Mouse (Mus musculus) neural tube, embryonic 15.5 days (tissue): ENCODE data around the gene Srrm2. TPM values are rescaled to one million over a fixed set of nuclear protein-coding genes. Genes with fewer than 3 reads are reported as not detected.

Experiments used
- ATAC-seq: fragments of 200-750 bp; cut with Nextera tagmentation; 2 replicates; pipeline ENCODE4 v1.8.0; 2017; ENCODE audit warnings: mild to moderate bottlenecking, moderate TSS enrichment, moderate library complexity; ENCODE audit not compliant: low FRiP score
- H3K27ac ChIP-seq: fragments of 300-500 bp; sonication (generic); replicated peaks from 2 replicates; pipeline ENCODE4 v1.5.1; 2015; ENCODE audit warnings: mild to moderate bottlenecking, inconsistent platforms
- H3K27me3 ChIP-seq: fragments of 300-500 bp; sonication (generic); replicated peaks from 2 replicates; pipeline ENCODE4 v1.6.1; 2015; ENCODE audit warnings: inconsistent platforms
- H3K36me3 ChIP-seq: fragments of 300-500 bp; sonication (generic); 2 replicates; pipeline ENCODE4 v1.6.1; 2015; ENCODE audit warnings: inconsistent platforms
- H3K4me1 ChIP-seq: fragments of 300-500 bp; sonication (generic); 2 replicates; pipeline ENCODE4 v1.6.1; 2015; ENCODE audit warnings: inconsistent platforms
- H3K4me2 ChIP-seq: fragments of 300-500 bp; sonication (generic); 2 replicates; pipeline ENCODE4 v1.6.1; 2015; ENCODE audit warnings: inconsistent platforms, mild to moderate bottlenecking, moderate library complexity
- H3K4me3 ChIP-seq: fragments of 300-500 bp; sonication (generic); replicated peaks from 2 replicates; pipeline ENCODE4 v1.5.1; 2015; ENCODE audit warnings: mild to moderate bottlenecking, inconsistent platforms
- H3K9ac ChIP-seq: fragments of 300-500 bp; sonication (generic); replicated peaks from 2 replicates; pipeline ENCODE4 v1.6.1; 2015; ENCODE audit warnings: mild to moderate bottlenecking, inconsistent platforms
- H3K9me3 ChIP-seq: fragments of 300-500 bp; sonication (generic); replicated peaks from 2 replicates; pipeline ENCODE4 v1.6.1; 2016; ENCODE audit warnings: inconsistent platforms
- WGBS: fragments of 180-500 bp; shearing (Covaris S2); methylation state at CpG from one replicate; pipeline ENCODE4 v1.1.7; 2015; ENCODE audit warnings: mixed read lengths; 5-methylcytosine and 5-hydroxymethylcytosine counted together
- microRNA-seq: library from miRNA; unstranded; fragments of <30 nt; microRNA quantifications from one replicate; pipeline ENCODE4, GENCODE M21; 2017
- polyA plus RNA-seq: library from polyadenylated mRNA; unstranded; fragments of >200 nt; fragmentation: Nextera tagmentation; extraction: Ambion mirVana; gene quantifications from 2 replicates; pipeline ENCODE4 v1.2.1, GENCODE M21; 2015

The Srrm2 gene
- polyA plus RNA-seq, 1 experiment from 2014 or later: 502 TPM

DNA sequence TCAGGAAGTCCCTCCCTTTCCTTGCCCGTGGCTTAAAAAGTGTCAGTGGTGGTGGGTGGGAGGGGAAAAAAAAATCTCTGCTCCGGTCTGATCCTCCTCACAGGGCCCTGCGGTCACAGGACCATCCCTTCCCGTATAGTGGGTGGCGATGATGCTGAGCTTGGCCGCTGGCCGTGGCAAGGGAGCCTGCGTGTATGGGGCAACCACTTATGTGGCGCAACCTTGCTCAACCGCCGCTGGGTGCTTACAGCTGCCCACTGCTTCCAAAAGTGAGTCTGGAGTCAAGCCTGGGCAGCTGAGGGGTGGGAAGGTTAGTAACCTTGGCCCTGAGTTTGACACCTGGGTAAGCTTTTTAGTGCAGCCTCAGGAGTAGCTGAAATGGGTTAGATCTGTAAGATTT, 78.2 kb downstream of the Srrm2 start:
- Histone ChIP-seq H3K9ac (no peak overlapping the region), H3K9me3 (no peaks in the 10 kb centered on the region), H3K27me3 (no peaks in the 10 kb centered on the region), H3K4me1 (no peaks in the 10 kb centered on the region), H3K27ac (no peak overlapping the region), H3K4me3 (no peak overlapping the region), H3K4me2 (no peak overlapping the region), H3K36me3 (no peaks in the 10 kb centered on the region)
- ATAC-seq: no peak
- 94% methylated on average over 11 of the region's 11 CpGs for WGBS

Small RNA genes within 50 kb of the gene (microRNA-seq; reads per million reads assigned to microRNA genes)
- 0.52 reads per million for gene Mir5125

Other genes with a start within 250 kb of the Srrm2 start
- gene Zfp213, start 226.3 kb upstream of the Srrm2 start, polyA plus RNA-seq: 16.0 and 16.4 TPM in 2 replicates
- gene Zfp13, start 191.0 kb upstream of the Srrm2 start, polyA plus RNA-seq: 22.6 and 24.9 TPM in 2 replicates
- gene Zscan10, start 189.7 kb upstream of the Srrm2 start, polyA plus RNA-seq: not detected in 2 replicates
- 2.1 and 2.5 TPM in 2 replicates for gene Mmp25, start 145.3 kb upstream of the Srrm2 start, polyA plus RNA-seq
- 0.84 TPM in 1 of 2 replicates, not detected in the other for gene Bicdl2, start 130.0 kb upstream of the Srrm2 start, polyA plus RNA-seq
- 129 and 149 TPM in 2 replicates for gene Hcfc1r1, start 116.9 kb upstream of the Srrm2 start, polyA plus RNA-seq
- 44.1 and 45.1 TPM in 2 replicates for gene Thoc6, start 116.7 kb upstream of the Srrm2 start, polyA plus RNA-seq
- 9.1 and 9.5 TPM in 2 replicates for gene Tnfrsf12a, start 113.1 kb upstream of the Srrm2 start, polyA plus RNA-seq
- 0.14 and 8.5 TPM in 2 replicates for gene Cldn6, start 111.3 kb upstream of the Srrm2 start, polyA plus RNA-seq
- gene Cldn9, start 106.5 kb upstream of the Srrm2 start, polyA plus RNA-seq: 1.1 TPM in 2 replicates
- gene 1520401A03Rik, start 67.7 kb upstream of the Srrm2 start, polyA plus RNA-seq: 0.23 and 0.27 TPM in 2 replicates
- 17.5 and 26.7 TPM in 2 replicates for gene Pkmyt1, start 64.2 kb upstream of the Srrm2 start, polyA plus RNA-seq
- 53.0 and 60.0 TPM in 2 replicates for gene Paqr4, start 49.7 kb upstream of the Srrm2 start, polyA plus RNA-seq
- 1.3 and 6.9 TPM in 2 replicates for gene Kremen2, start 44.7 kb upstream of the Srrm2 start, polyA plus RNA-seq
- gene Flywch1, start 18.9 kb upstream of the Srrm2 start, polyA plus RNA-seq: 199 and 224 TPM in 2 replicates
- gene Flywch2, start 4.5 kb upstream of the Srrm2 start, polyA plus RNA-seq: 74.8 and 94.6 TPM in 2 replicates
- gene Elob, start 38.6 kb downstream of the Srrm2 start, polyA plus RNA-seq: 1,232 and 1,344 TPM in 2 replicates
- gene Prss33, start 45.5 kb downstream of the Srrm2 start, polyA plus RNA-seq: not detected in 2 replicates
- 0.50 and 1.1 TPM in 2 replicates for gene Prss32, start 53.3 kb downstream of the Srrm2 start, polyA plus RNA-seq
- 1.9 and 2.0 TPM in 2 replicates for gene Prss41, start 53.6 kb downstream of the Srrm2 start, polyA plus RNA-seq
- gene Prss21, start 77.5 kb downstream of the Srrm2 start, polyA plus RNA-seq: not detected in 2 replicates
- gene Dcpp1, start 90.3 kb downstream of the Srrm2 start, polyA plus RNA-seq: not detected in 2 replicates
- gene Dcpp2, start 90.3 kb downstream of the Srrm2 start, polyA plus RNA-seq: not detected in 2 replicates
- gene Dcpp3, start 126.9 kb downstream of the Srrm2 start, polyA plus RNA-seq: not detected in 2 replicates
- gene Sbp, start 151.1 kb downstream of the Srrm2 start, polyA plus RNA-seq: not detected in 2 replicates
- not detected in 2 replicates for gene Sbpl, start 164.7 kb downstream of the Srrm2 start, polyA plus RNA-seq
- 0.96 TPM in 1 of 2 replicates, not detected in the other for gene Prss30, start 190.0 kb downstream of the Srrm2 start, polyA plus RNA-seq
- not detected in 2 replicates for gene Prss22, start 207.6 kb downstream of the Srrm2 start, polyA plus RNA-seq
- gene Prss27, start 247.6 kb downstream of the Srrm2 start, polyA plus RNA-seq: 0.19 and 0.28 TPM in 2 replicates